Mouse (Mus musculus) liver, adult 2 months (tissue): ENCODE results near the gene Tmem106a.

Source experiments
- CTCF ChIP-seq: fragments of 200-500 bp; IDR thresholded peaks from 2 replicates; pipeline ENCODE4 v1.5.1; 2011; ENCODE audit warnings: low read depth, low read length, control low read depth
- POLR2A ChIP-seq: fragments of 200-500 bp; IDR thresholded peaks from 2 replicates; pipeline ENCODE4 v1.6.1; 2011; ENCODE audit warnings: low read length, control low read depth; ENCODE audit not compliant: insufficient read depth; ENCODE audit errors: extremely low read depth

DNA sequence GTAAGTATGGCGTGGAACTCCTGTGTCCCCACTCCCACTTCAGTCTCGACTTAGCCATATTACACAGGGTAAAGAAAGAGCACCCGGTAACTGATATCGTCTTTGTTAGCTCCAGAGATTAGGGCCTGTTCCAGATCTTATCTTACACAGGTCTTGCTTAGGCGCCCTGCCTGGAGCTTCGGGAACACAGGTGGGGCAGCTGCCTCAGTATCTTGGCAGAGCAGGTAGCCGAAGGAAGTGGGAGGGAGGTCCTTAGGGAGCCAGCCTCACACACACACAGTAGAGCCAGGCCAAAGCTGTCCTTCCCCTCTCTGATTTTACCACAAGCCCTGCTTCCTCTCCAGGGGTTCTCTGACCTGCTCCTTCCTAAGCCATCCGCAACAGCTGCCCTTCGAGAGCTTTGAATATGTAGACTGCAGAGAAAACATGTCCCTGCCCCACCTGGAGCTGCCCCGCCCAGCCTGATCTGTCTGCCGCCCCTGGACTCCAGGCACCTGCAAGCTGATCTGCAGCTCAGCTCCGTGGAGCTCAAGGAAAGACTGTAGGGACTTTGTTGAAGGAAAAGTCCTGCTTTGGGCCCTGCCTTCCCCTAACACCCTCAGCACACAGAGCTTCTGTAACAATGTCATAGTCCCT is 8.1 kb downstream of the Tmem106a start:
- no peak for TF ChIP-seq POLR2A
- no peak for TF ChIP-seq CTCF
